Mouse (Mus musculus) spleen, adult 18-20 months (tissue): Measurements from ENCODE around the gene Olfr750.

ENCODE experiments used
- DNase-seq, 2 experiments: peaks; one replicate each; pipeline ENCODE4 v3.0.0; 2022; ENCODE audit warnings: mixed read lengths in 2 of 2

The Olfr750 gene

GRCm38 (mm10) chr14:51026391-51027133, 47.7 kb downstream of the Olfr750 start:
- peak; percentile 17 to 67 for DNase-seq

DNA sequence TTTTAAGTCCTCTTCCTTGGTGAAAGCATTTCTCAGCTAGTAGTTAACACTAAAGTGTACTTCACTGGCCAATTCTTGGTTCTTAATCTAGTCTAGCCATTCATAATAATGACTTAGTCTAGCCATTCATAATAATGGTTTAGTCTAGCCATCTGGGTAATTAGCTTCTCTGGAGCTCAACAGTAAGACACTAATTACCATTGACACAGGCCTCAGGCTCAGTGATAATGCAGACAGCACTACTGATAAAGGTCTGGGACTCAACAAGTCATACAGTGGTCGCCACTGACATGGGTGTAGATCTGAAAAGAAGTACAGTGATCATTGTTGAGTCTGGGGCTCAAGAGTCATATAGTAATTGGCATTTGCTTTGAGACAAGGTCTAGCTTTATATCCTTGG, 49.4 kb downstream of the Olfr750 start:
- no peak for DNase-seq

DNA sequence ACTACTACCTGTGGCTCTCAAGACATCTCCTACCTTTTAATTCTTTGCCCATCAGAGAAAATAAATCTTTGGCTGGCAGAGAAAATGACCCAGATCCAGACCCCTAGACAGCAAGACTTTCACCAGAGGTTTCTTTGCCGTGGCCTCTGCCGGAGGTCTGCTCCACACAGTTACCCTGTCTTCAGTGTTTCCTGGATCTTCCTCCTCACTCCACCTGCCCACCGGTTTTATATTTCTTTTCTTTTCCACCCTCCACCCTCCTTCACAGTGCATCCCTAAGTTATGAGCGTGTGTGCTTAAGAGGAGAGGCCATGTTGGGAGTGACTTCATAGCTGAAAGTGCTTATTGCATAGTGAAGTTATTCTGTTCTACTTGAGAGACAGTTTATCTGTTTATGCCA, 50.8 kb downstream of the Olfr750 start:
- DNase-seq = no peak

GRCm38 (mm10) chr14:51017256-51017655, 57.0 kb downstream of the Olfr750 start:
- DNase-seq = no peak
